Mouse (Mus musculus): ENCODE measurements around the gene Gpr31b. TPM values are rescaled to one million over a fixed set of nuclear protein-coding genes. Genes with fewer than 3 reads are reported as not detected.
"Not testable (repeated sequence)": the region's sequence is repeated elsewhere in the genome, so short reads cannot be mapped to it uniquely, and the experiment has no call there.

Gene Gpr31b
- under 1 TPM in 1 of 2 experiments, not detected in 1; 0.32 TPM for total RNA-seq (2021)
- long read RNA-seq, experiment 1, result 0 reads
- long read RNA-seq, experiment 2, result 0 reads

GRCm38 (mm10) chr17:13052124-13052813 lies at the start of gene Gpr31b:
TSS of gene Gpr31b (minus strand) at chr17:13052296.
- peak; percentile 12 to 53 for DNase-seq

DNA sequence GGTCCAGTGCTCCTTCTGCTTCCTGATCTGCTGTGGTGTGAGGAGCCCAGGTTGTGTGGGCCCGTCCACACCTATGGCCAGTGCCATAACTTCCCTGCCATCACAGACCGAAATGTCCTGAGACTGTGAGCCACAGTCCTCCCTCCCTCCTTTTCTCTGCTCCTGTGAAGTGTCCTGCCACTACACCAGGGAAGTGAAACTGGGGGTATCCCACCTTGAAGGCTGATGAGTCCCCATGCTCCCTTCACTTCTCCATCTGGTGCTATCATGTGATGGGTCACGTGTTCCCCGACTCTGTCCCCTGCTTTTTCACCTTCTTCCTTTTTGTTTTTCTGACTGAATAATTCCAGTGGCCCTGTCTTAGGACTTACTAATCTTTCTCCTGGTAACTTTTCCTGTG lies 40.9 kb upstream of the Gpr31b start:
- DNase-seq, result not testable (repeated sequence)

DNA sequence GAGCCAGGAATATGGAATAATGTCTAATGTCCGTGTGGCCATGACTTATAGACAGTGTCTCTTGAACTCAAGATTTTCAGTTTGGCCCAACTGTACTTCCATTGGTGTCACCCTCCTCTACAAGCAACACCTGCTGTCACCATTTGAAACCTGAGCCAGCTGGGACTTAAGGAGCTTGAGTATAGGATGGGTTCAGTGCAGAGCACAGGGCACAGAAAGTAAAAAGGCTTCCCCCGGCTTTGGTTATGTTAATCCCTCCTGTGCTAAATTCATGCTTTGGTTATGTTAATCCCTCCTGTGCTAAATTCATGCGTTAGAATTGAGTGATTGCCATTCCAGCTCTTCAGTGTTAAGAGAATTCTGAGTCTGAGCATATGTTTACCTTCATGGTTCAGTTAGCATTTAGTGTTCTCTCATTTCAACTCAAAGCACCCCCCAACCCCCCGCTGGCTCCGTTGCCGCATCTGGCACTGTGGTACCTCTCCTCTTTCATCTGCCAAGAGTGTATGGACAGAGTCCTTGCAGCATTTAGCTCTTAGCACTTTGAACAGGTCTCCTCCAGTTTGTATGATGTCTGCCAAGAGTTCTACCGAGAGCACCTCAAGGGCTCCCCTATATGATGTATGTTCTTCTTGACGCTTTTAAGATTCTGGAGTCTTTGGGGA lies 40.1 kb upstream of the Gpr31b start:
- DNase-seq, result not testable (repeated sequence)

- not testable (repeated sequence) for DNase-seq
These were observed 39.4 kb upstream of the Gpr31b start for GRCm38 (mm10) chr17:13091510-13091909.

DNA sequence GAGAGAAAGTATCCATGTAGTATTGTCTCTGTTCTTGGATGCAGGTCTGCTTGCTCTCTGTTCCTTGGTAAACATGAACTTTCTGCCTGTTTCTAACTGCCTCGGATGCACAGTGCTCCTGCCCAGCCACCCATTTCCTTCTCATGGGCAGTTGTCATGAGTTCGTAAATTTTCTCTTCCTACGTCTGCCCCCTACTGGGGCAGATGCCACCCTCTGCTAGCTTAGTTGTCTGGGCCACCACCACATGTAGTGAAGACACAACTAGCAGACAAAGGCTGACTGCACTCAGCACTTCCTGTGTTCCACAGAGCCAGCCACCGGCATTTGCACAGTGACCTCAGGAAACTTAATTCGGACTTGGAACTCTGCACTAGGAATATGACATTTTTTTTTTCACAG lies 17.1 kb upstream of the Gpr31b start:
- DNase-seq, result not testable (repeated sequence)

- not testable (repeated sequence) for DNase-seq
These were observed 15.8 kb upstream of the Gpr31b start for GRCm38 (mm10) chr17:13067864-13068385.

DNA sequence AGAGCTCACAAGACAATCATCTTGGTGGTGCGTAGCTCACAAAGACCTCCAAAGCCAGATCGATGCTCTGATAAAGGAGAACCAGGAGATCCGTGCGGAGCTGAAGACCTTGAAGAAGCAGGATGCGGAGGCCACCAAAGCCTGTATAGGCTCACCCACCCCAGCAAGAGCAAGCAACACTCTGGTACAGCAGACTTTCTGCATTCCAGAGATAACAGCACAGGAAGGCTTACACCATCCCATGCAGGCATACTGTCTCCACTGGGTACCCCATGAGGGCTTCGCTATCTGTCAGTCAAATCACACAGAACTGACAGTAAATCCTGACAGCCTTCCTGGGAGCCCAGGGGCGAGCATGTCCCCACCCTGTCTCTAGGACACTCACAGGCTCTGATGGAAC lies 10.8 kb upstream of the Gpr31b start:
- not testable (repeated sequence) for DNase-seq

GRCm38 (mm10) chr17:13060804-13061203 lies 8.7 kb upstream of the Gpr31b start, which contains the start of gene Tcp10b:
TSS of gene Tcp10b (plus strand) at chr17:13061104.
- not testable (repeated sequence) for DNase-seq

DNA sequence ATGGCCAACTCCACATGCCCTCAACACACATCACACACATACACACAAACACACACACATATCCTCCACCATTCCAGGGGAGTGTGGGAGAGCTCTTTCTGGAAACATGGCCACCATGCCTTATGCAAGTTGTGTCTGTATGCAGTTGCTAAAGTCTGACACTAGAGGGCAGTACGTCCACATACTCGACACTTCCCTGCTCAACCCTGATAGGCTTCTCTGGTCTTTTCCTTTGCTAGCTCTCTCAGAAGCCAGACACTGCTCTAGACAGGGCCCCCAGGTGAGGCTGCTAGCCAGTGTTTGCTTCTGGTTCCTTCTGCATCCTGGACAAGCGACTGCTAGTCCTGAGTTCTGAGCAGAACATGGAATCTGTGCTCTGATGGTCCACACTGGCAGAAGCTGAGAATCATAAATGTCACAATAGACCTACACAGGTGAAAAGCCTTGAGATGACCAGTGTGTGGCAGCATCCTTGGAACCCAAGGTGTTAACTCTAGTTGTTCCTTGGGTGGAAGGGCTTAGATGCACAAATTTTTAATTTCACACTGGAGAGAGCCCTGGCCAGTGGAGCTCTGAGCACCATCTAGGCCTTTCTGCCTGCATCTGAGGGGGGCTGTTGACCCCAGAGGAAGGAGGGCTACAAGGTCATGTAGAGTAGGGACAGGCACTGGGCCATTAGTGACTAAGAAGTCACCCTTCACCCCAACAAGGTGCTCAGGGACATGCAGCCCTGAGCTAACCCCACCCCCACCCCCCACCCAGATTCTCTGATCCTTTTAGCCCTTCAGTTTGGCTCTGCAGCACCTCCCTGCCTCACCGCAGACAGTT lies 8.0 kb downstream of the Gpr31b start:
- DNase-seq, result peak; percentile 41 to 62

DNA sequence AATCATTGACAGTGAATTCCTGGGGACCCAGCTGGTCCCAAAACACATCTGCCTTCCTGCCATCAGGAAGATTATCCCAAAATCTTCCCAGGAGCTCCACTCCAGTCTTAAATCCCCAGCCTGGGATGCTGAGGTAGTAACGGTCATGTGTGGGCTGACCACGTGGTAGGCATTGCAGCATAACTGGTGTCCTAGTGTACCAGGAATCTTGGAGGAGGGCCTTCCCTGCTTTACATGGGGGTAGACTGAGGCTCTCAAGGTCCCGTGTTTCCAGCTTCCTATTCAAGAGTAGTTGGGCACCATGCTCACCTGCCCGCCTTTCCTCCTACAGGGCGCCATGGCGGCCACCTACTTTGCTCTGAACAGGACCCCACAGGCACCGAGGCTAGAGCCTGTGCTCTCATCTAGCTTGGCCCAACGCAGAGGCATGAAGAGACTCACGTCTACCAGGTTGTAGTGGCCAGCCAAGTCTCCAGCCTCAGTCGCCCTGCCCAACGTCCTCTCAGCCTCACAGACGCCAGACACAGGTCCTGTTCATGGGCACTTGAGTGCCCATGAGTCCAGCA lies 15.4 kb downstream of the Gpr31b start:
- DNase-seq, result not testable (repeated sequence)

DNA sequence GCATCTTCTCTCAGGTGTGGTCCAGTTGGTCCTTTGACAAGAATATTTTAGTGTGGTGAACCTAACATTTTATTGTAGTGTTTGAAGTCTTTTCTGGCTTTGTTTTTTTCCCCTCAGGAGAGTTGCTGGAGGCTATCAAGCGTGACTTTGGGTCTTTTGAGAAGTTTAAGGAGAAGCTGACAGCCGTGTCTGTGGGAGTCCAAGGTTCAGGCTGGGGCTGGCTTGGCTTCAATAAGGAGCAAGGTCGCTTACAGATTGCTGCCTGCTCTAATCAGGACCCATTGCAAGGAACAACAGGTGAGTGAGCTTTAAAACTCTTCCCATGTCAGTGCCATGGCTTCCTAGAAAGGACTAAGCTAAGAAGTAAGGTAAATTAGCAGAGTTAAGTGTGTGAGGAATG lies 38.8 kb downstream of the Gpr31b start:
- DNase-seq, result no peak

GRCm38 (mm10) chr17:13009887-13010286 lies 42.2 kb downstream of the Gpr31b start:
- DNase-seq, result peak; percentile 58 to 75

DNA sequence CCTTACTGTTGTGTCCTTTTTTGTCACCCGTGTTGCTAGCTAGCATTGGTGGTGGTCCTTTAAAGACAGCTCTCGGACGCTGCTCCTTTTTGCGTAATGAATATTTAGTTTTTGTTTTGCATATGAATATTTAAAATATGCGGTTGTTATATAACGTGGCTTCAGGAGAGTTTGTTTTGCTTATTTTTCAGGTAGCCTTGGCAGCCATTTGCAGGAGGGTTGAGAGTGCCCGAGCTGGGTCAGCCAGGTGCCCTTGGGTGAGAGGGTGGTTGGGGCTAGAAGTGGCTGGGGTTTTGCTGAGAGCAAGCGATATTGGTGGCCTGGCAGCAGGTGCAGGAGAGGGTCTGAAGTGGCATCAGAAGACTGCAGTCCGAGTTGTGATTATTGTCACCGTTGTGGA lies 43.6 kb downstream of the Gpr31b start:
- peak; percentile 15 to 46 for DNase-seq

- DNase-seq, result peak; percentile 99
These were observed 44.2 kb downstream of the Gpr31b start for GRCm38 (mm10) chr17:13007730-13008425.

DNA sequence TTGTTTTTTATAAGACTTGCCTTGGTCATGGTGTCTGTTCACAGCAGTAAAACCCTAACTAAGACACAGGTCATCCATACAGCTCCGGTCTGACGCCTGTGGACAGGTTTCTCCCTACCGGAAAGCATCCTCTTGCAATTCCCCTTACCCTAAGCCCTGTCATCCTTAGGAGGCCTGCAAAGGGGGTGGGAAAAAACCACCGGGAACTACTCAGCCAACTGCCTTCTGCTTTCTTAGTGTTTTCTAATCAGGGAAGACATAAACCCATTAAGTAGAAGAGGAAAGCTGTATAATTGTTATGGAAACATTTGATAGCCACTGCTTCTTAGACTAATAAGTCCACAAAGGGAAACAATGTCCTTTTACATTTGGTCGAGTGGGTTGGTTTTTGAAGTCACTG lies 45.1 kb downstream of the Gpr31b start:
- no peak for DNase-seq

- DNase-seq, result not testable (repeated sequence)
These were observed 45.5 kb downstream of the Gpr31b start, which contains the start of gene Sod2 for GRCm38 (mm10) chr17:13006546-13006945. TSS of gene Sod2 (plus strand) at chr17:13006846.

DNA sequence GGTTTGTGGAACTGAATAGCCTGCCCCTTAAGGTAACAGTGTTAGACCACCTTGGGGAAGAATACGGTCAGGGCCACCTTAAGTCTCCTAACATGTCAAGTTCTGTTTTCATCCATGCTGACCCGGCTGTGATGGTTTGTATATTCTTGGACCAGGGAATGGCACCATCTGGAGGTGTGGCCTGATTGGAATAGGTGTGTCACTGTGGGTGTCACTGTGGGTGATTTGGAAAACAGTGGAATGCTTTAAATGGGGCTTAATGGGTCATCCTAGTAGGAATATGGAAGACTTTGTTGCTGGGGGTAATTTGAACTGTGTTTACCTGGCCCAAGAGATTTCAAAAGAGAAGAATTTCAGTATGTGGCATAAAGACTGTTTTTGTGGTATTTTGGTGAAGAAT lies 47.7 kb downstream of the Gpr31b start:
- not testable (repeated sequence) for DNase-seq

GRCm38 (mm10) chr17:13002243-13002642 lies 49.9 kb downstream of the Gpr31b start:
- not testable (repeated sequence) for DNase-seq
